Mouse (Mus musculus) liver, adult 2 months (tissue): Measurements from ENCODE around the gene Gpr82. TPM values are rescaled to one million over a fixed set of nuclear protein-coding genes. Genes with fewer than 3 reads are reported as not detected.

Experiments used
- DNase-seq: peaks from one replicate; pipeline ENCODE4 v3.0.0-alpha.2; 2011; ENCODE audit warnings: low read depth, low spot score; ENCODE audit errors: extremely low read depth
- H3K27ac ChIP-seq: fragments of 200-500 bp; replicated peaks from 2 replicates; pipeline ENCODE4 v1.5.1; 2012; ENCODE audit warnings: low read depth, mild to moderate bottlenecking, control low read depth, inconsistent platforms, low read length; ENCODE audit not compliant: insufficient read depth
- H3K27me3 ChIP-seq: fragments of 200-500 bp; 2 replicates; pipeline ENCODE4 v1.6.1; 2012; ENCODE audit warnings: mild to moderate bottlenecking, moderate library complexity, low read length, inconsistent platforms; ENCODE audit not compliant: control insufficient read depth, insufficient read depth
- H3K36me3 ChIP-seq: fragments of 200-500 bp; 2 replicates; pipeline ENCODE4 v1.6.1; 2012; ENCODE audit warnings: low read length, inconsistent platforms; ENCODE audit not compliant: control insufficient read depth, insufficient read depth
- H3K4me1 ChIP-seq: fragments of 200-500 bp; 2 replicates; pipeline ENCODE4 v1.6.1; 2011; ENCODE audit warnings: low read length; ENCODE audit not compliant: control insufficient read depth, insufficient read depth
- H3K4me3 ChIP-seq: fragments of 200-500 bp; 2 replicates; pipeline ENCODE4 v1.5.1; 2011; ENCODE audit warnings: low read depth, mild to moderate bottlenecking, control low read depth, low read length, moderate library complexity; ENCODE audit not compliant: insufficient read depth
- H3K79me2 ChIP-seq: fragments of 200-500 bp; 2 replicates; pipeline ENCODE4 v1.6.1; 2012; ENCODE audit warnings: inconsistent platforms, mild to moderate bottlenecking, low read length, moderate library complexity; ENCODE audit not compliant: control insufficient read depth, insufficient read depth
- H3K9ac ChIP-seq: fragments of 200-500 bp; 2 replicates; pipeline ENCODE4 v1.6.1; 2012; ENCODE audit warnings: low read depth, mild to moderate bottlenecking, control low read depth, inconsistent platforms, low read length
- CTCF ChIP-seq: fragments of 200-500 bp; IDR thresholded peaks from 2 replicates; pipeline ENCODE4 v1.5.1; 2011; ENCODE audit warnings: low read depth, low read length, control low read depth
- POLR2A ChIP-seq: fragments of 200-500 bp; IDR thresholded peaks from 2 replicates; pipeline ENCODE4 v1.6.1; 2011; ENCODE audit warnings: low read length, control low read depth; ENCODE audit not compliant: insufficient read depth; ENCODE audit errors: extremely low read depth
- WGBS: fragments of 180-500 bp; shearing (Covaris S2); methylation state at CpG from one replicate; pipeline ENCODE4 v1.1.7; 2018; 5-methylcytosine and 5-hydroxymethylcytosine counted together
- polyA plus RNA-seq: library from polyadenylated mRNA; depleted of rRNA; stranded (reverse); fragments of >200 nt; gene quantifications from 2 replicates; pipeline ENCODE4 v1.2.3, GENCODE M21; 2012; rRNA removed
- total RNA-seq: library from RNA; depleted of rRNA; stranded (reverse); fragments of >200 nt; gene quantifications from 2 replicates; pipeline ENCODE4 v1.2.3, GENCODE M21; 2014; rRNA removed

Gpr82 gene
- total and polyA plus RNA-seq, 2 experiments: not detected

DNA sequence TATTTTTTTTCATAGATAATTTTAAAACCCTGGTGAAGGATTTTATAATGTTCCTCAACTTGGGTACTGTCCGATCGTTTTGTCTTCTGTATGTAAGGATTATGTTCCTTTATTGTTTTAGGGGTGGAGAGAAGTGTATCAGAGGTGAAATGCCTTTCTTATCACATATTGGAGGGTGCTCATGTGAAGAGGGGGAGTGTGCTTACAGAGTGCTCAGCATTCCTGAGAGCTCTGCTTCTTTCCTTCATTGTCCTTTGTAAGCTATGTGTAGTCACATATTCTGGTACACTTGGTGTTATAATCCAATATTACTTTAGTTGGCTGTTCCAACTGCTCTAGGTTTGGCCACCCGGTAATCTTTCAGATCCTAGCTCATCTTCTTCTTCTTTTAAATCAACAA lies 39.5 kb downstream of the Gpr82 start:
- no peak for DNase-seq
- Histone ChIP-seq H3K36me3 (no peaks in the 10 kb centered on the region), H3K9ac (no peak overlapping the region), H3K27me3 (no peaks in the 10 kb centered on the region), H3K27ac (no peak overlapping the region), H3K4me1 (no peaks in the 10 kb centered on the region), H3K79me2 (no peaks in the 10 kb centered on the region), H3K4me3 (no peak overlapping the region)
- 89% methylated on average over 3 of the region's 3 CpGs for WGBS
- no peak for TF ChIP-seq CTCF
- no peak for TF ChIP-seq POLR2A

DNA sequence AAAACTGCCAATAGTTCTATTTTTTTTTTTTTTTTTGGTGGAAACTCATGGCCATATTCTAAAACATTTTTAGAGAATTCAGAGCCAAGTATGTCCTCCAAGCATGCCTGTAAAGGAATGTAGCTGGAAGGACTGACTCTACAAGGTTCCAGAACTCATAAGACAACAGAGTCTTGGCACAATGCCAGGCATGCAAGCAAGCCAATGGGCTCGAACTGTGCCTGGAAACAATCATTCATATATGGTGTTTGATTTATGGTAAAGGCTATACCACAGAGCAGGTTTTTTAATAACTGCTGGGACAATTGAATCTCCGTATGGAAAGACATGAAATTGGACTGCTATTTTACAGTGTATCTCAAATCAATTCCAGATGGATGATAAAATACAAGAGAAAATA lies 43.9 kb downstream of the Gpr82 start:
- Histone ChIP-seq H3K36me3 (no peaks in the 10 kb centered on the region), H3K27ac (no peak overlapping the region), H3K4me1 (no peaks in the 10 kb centered on the region), H3K4me3 (no peak overlapping the region), H3K79me2 (no peaks in the 10 kb centered on the region), H3K27me3 (no peaks in the 10 kb centered on the region), H3K9ac (no peak overlapping the region)
- no peak for TF ChIP-seq POLR2A
- TF ChIP-seq CTCF: no peak
- WGBS: 40% methylated on average over 2 of the region's 2 CpGs
- no peak for DNase-seq

DNA sequence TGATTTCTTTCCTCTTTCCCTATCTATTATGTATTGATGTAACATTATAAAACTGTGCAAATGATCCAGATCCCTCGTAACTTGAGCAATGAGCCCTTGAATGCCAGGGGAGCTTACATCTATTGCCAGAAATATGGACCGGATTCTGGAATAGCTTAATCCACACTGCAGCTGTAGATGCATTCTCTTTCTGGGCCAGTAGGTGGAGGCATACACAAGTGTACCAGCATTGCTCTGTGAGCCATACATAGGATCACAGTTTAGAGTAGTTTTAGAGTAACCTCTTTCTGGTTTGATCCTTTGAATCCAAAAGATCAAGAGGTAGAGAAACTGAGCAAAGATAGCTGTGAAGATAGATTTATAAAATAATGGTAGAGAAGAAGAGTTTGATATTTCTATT lies 49.0 kb downstream of the Gpr82 start:
- H3K79me2 ChIP-seq: no peaks in the 10 kb centered on the region
- H3K27ac ChIP-seq: no peak overlapping the region
- no peaks in the 10 kb centered on the region for H3K27me3 ChIP-seq
- 18% methylated on average over 2 of the region's 2 CpGs for WGBS
- no peak overlapping the region for H3K9ac ChIP-seq
- no peak overlapping the region for H3K4me3 ChIP-seq
- peak; percentile 33 for DNase-seq
- H3K4me1 ChIP-seq: no peaks in the 10 kb centered on the region
- no peaks in the 10 kb centered on the region for H3K36me3 ChIP-seq
- peak; percentile 25; the same call in 1 of the 2 replicates for TF ChIP-seq CTCF
- no peak for TF ChIP-seq POLR2A

Other genes with a start within 250 kb of the Gpr82 start
- gene Nyx, start 195.3 kb upstream of the Gpr82 start, total RNA-seq: not detected in 2 replicates
- gene Nyx, start 195.3 kb upstream of the Gpr82 start, polyA plus RNA-seq: 0.01 TPM in 1 of 2 replicates, not detected in the other
- gene Gpr34, start 29.3 kb upstream of the Gpr82 start, total RNA-seq: 0.09 and 0.27 TPM in 2 replicates
- gene Gpr34, start 29.3 kb upstream of the Gpr82 start, polyA plus RNA-seq: not detected in 2 replicates
- gene Cask, start 190.0 kb downstream of the Gpr82 start, total RNA-seq: 9.3 and 10.6 TPM in 2 replicates
- 1.8 and 2.7 TPM in 2 replicates for gene Cask, start 190.0 kb downstream of the Gpr82 start, polyA plus RNA-seq